Mouse (Mus musculus) hindbrain, postnatal 0 days (tissue): ENCODE measurements around the gene Nos1ap. TPM values are rescaled to one million over a fixed set of nuclear protein-coding genes. Genes with fewer than 3 reads are reported as not detected.

ENCODE experiments used
- ATAC-seq: fragments of 200-750 bp; cut with Nextera tagmentation; 2 replicates; pipeline ENCODE4 v1.8.0; 2017; ENCODE audit warnings: mild to moderate bottlenecking, moderate TSS enrichment, moderate library complexity
- DNase-seq: peaks from one replicate; pipeline ENCODE4 v3.0.0-alpha.2; 2015; ENCODE audit warnings: low spot score
- H3K27ac ChIP-seq: fragments of 300-500 bp; sonication (generic); 2 replicates; pipeline ENCODE4 v1.5.1; 2014; ENCODE audit warnings: mild to moderate bottlenecking
- H3K27me3 ChIP-seq: fragments of 300-500 bp; sonication (generic); 2 replicates; pipeline ENCODE4 v1.6.1; 2014; ENCODE audit warnings: low read length, mixed read lengths; ENCODE audit not compliant: insufficient read depth
- H3K36me3 ChIP-seq: fragments of 300-500 bp; sonication (generic); 2 replicates; pipeline ENCODE4 v1.6.1; 2014; ENCODE audit warnings: low read length, mixed read lengths; ENCODE audit not compliant: insufficient read depth
- H3K4me1 ChIP-seq: fragments of 300-500 bp; sonication (generic); 2 replicates; pipeline ENCODE4 v1.6.1; 2014; ENCODE audit warnings: antibody characterized with exemption, low read length, mixed read lengths; ENCODE audit not compliant: insufficient read depth
- H3K4me2 ChIP-seq: fragments of 300-500 bp; sonication (generic); 2 replicates; pipeline ENCODE4 v1.6.1; 2014; ENCODE audit warnings: low read depth, mild to moderate bottlenecking, low read length, moderate library complexity, mixed read lengths
- H3K4me3 ChIP-seq: fragments of 300-500 bp; sonication (generic); 2 replicates; pipeline ENCODE4 v1.5.1; 2014; ENCODE audit warnings: low read length
- H3K9ac ChIP-seq: fragments of 300-500 bp; sonication (generic); replicated peaks from 2 replicates; pipeline ENCODE4 v1.6.1; 2014; ENCODE audit warnings: mild to moderate bottlenecking, low read length, moderate library complexity, mixed read lengths
- H3K9me3 ChIP-seq: fragments of 300-500 bp; sonication (generic); 2 replicates; pipeline ENCODE4 v1.6.1; 2016; ENCODE audit warnings: low read length, mixed read lengths
- CTCF ChIP-seq: IDR thresholded peaks from 2 replicates; pipeline ENCODE4 v1.5.1; 2016; ENCODE audit warnings: antibody characterized with exemption, control low read depth, low read depth
- WGBS: fragments of 180-500 bp; shearing (Covaris S2); extraction: QIAGEN DNeasy Blood & Tissue Kit; methylation state at CpG from one replicate; pipeline ENCODE4 v1.1.7; 2014; 5-methylcytosine and 5-hydroxymethylcytosine counted together
- polyA plus RNA-seq: library from polyadenylated mRNA; unstranded; fragments of >200 nt; fragmentation: Nextera tagmentation; extraction: Ambion mirVana; gene quantifications from 2 replicates; pipeline ENCODE4 v1.2.1, GENCODE M21; 2015
- total RNA-seq: library from RNA; depleted of rRNA; stranded (reverse); fragments of >200 nt; gene quantifications from 2 replicates; pipeline ENCODE4 v1.2.3, GENCODE M21; 2014

The Nos1ap gene
- total and polyA plus RNA-seq, 2 experiments from 2014 or later = 10.1 to 12.4 TPM

GRCm38 (mm10) chr1:170438471-170439151 is 151.1 kb downstream of the Nos1ap start:
- Histone ChIP-seq H3K9ac (no peak overlapping the region), H3K4me3 (no peak overlapping the region), H3K27me3 (no peaks in the 10 kb centered on the region), H3K4me1 (peaks cover 7% of the 10 kb centered on the region; the same call in 1 of the 2 replicates), H3K36me3 (no peaks in the 10 kb centered on the region), H3K27ac (no peak overlapping the region), H3K9me3 (no peaks in the 10 kb centered on the region), H3K4me2 (no peak overlapping the region)
- 0 out of 2 replicates have a peak, but pooled peaks have one; percentile 21 for ATAC-seq
- TF ChIP-seq CTCF = no peak
- no peak for DNase-seq
- WGBS = 55% methylated on average over 7 of the region's 7 CpGs

GRCm38 (mm10) chr1:170434146-170434545 is 155.5 kb downstream of the Nos1ap start:
- Histone ChIP-seq H3K27ac (no peak overlapping the region), H3K36me3 (no peaks in the 10 kb centered on the region), H3K4me3 (no peak overlapping the region), H3K4me2 (no peak overlapping the region), H3K4me1 (peaks cover 8% of the 10 kb centered on the region; the same call in 1 of the 2 replicates), H3K27me3 (no peaks in the 10 kb centered on the region), H3K9me3 (no peaks in the 10 kb centered on the region), H3K9ac (no peak overlapping the region)
- ATAC-seq = no peak
- DNase-seq = no peak
- no peak for TF ChIP-seq CTCF
- WGBS = 85% methylated on average over 4 of the region's 4 CpGs

GRCm38 (mm10) chr1:170433661-170434060 is 156.0 kb downstream of the Nos1ap start:
- H3K9ac ChIP-seq = no peak overlapping the region
- no peak overlapping the region for H3K4me2 ChIP-seq
- no peak overlapping the region for H3K27ac ChIP-seq
- H3K4me1 ChIP-seq = peaks cover 4% of the 10 kb centered on the region; the same call in 1 of the 2 replicates
- H3K4me3 ChIP-seq = no peak overlapping the region
- H3K27me3 ChIP-seq = no peaks in the 10 kb centered on the region
- no peaks in the 10 kb centered on the region for H3K9me3 ChIP-seq
- H3K36me3 ChIP-seq = no peaks in the 10 kb centered on the region
- ATAC-seq (no peak), DNase-seq (no peak)
- no peak for TF ChIP-seq CTCF

- DNase-seq (no peak), ATAC-seq (no peak)
- Histone ChIP-seq H3K27me3 (no peaks in the 10 kb centered on the region), H3K36me3 (no peaks in the 10 kb centered on the region), H3K4me3 (no peak overlapping the region), H3K4me2 (no peak overlapping the region), H3K27ac (no peak overlapping the region), H3K9me3 (no peaks in the 10 kb centered on the region), H3K9ac (no peak overlapping the region), H3K4me1 (0 out of 2 replicates have a peak, but pooled peaks cover 4% of the 10 kb centered on the region)
- no peak for TF ChIP-seq CTCF
- 93% methylated on average over 5 of the region's 5 CpGs for WGBS
Observed at GRCm38 (mm10) chr1:170432288-170432687, 157.4 kb downstream of the Nos1ap start.

- Histone ChIP-seq H3K4me1 (0 out of 2 replicates have a peak, but pooled peaks cover 4% of the 10 kb centered on the region), H3K36me3 (no peaks in the 10 kb centered on the region), H3K27ac (no peak overlapping the region), H3K4me3 (no peak overlapping the region), H3K9ac (no peak overlapping the region), H3K27me3 (no peaks in the 10 kb centered on the region), H3K9me3 (no peaks in the 10 kb centered on the region), H3K4me2 (no peak overlapping the region)
- DNase-seq = peak; percentile 45
- TF ChIP-seq CTCF = no peak
- ATAC-seq = peak; percentile 83
- WGBS = 47% methylated on average over 5 of the region's 5 CpGs
Observed at GRCm38 (mm10) chr1:170431312-170431711, 158.3 kb downstream of the Nos1ap start.

- H3K36me3 ChIP-seq = no peaks in the 10 kb centered on the region
- no peak overlapping the region for H3K27ac ChIP-seq
- no peak for DNase-seq
- WGBS = 85% methylated on average over 7 of the region's 7 CpGs
- H3K9me3 ChIP-seq = no peaks in the 10 kb centered on the region
- TF ChIP-seq CTCF = no peak
- 0 out of 2 replicates have a peak, but pooled peaks cover 4% of the 10 kb centered on the region for H3K4me1 ChIP-seq
- ATAC-seq = no peak
- no peak overlapping the region for H3K9ac ChIP-seq
- no peak overlapping the region for H3K4me2 ChIP-seq
- no peak overlapping the region for H3K4me3 ChIP-seq
- H3K27me3 ChIP-seq = no peaks in the 10 kb centered on the region
Observed at GRCm38 (mm10) chr1:170430660-170431059, 159.0 kb downstream of the Nos1ap start.

GRCm38 (mm10) chr1:170429656-170430055 is 160.0 kb downstream of the Nos1ap start:
- DNase-seq (no peak), ATAC-seq (no peak)
- 74% methylated on average over 6 of the region's 6 CpGs for WGBS
- no peaks in the 10 kb centered on the region for H3K27me3 ChIP-seq
- no peak overlapping the region for H3K4me2 ChIP-seq
- no peak overlapping the region for H3K4me3 ChIP-seq
- H3K9me3 ChIP-seq = no peaks in the 10 kb centered on the region
- no peak for TF ChIP-seq CTCF
- no peak overlapping the region for H3K27ac ChIP-seq
- no peaks in the 10 kb centered on the region for H3K36me3 ChIP-seq
- no peak overlapping the region for H3K9ac ChIP-seq
- 0 out of 2 replicates have a peak, but pooled peaks cover 4% of the 10 kb centered on the region for H3K4me1 ChIP-seq
